Mouse (Mus musculus) heart, adult 8-10 months (tissue): ENCODE results near the gene Cd300ld2. TPM values are rescaled to one million over a fixed set of nuclear protein-coding genes. Genes with fewer than 3 reads are reported as not detected.

Experiments
- total RNA-seq, 4 experiments: library from RNA; stranded (reverse); gene quantifications; 2 replicates each; pipeline ENCODE4 v1.2.4; 2022

Cd300ld2 gene
- total RNA-seq, 4 experiments from 2014 or later, result not detected

Other genes with a start within 250 kb of the Cd300ld2 start
- gene Btbd17, start 220.2 kb downstream of the Cd300ld2 start, total RNA-seq, result not detected
- gene Gpr142, start 217.3 kb downstream of the Cd300ld2 start, total RNA-seq, result not detected
- gene Gprc5c, start 165.0 kb downstream of the Cd300ld2 start, total RNA-seq, result 1 to 10 TPM; 7.3 to 9.6 (median 9.1) TPM
- 1 to 10 TPM in 1 of 4 experiments, under 1 TPM in 3; 0.38 to 1.6 (median 0.86) TPM for gene Cd300a, start 126.2 kb downstream of the Cd300ld2 start, total RNA-seq
- 1 to 10 TPM in 2 of 4 experiments, under 1 TPM in 2; 0.38 to 1.2 (median 0.73) TPM for gene Cd300lb, start 81.8 kb downstream of the Cd300ld2 start, total RNA-seq
- gene Cd300c, start 47.0 kb downstream of the Cd300ld2 start, total RNA-seq, result not detected
- 1 to 10 TPM; 1.2 to 2.0 (median 1.5) TPM for gene Cd300ld, start 26.3 kb downstream of the Cd300ld2 start, total RNA-seq
- 1 to 10 TPM; 1.1 to 1.6 (median 1.3) TPM for gene Cd300c2, start 14.3 kb downstream of the Cd300ld2 start, total RNA-seq
- 1 to 10 TPM in 1 of 4 experiments, not detected in 3; 1.8 TPM for gene Cd300ld4, start 10.8 kb upstream of the Cd300ld2 start, total RNA-seq
- 1 to 10 TPM; 1.6 to 5.8 (median 2.9) TPM for gene Cd300ld5, start 21.6 kb upstream of the Cd300ld2 start, total RNA-seq
- 1 to 10 TPM; 4.6 to 9.1 (median 7.4) TPM for gene Cd300ld3, start 32.2 kb upstream of the Cd300ld2 start, total RNA-seq
- under 1 TPM; 0.25 to 0.40 (median 0.32) TPM for gene Cd300e, start 46.0 kb upstream of the Cd300ld2 start, total RNA-seq
- 1 to 10 TPM in 1 of 4 experiments, under 1 TPM in 3; 0.34 to 1.0 (median 0.63) TPM for gene Rab37, start 75.2 kb upstream of the Cd300ld2 start, total RNA-seq
- under 1 TPM in 3 of 4 experiments, not detected in 1; 0.13 to 0.89 (median 0.22) TPM for gene Cd300lf, start 117.8 kb upstream of the Cd300ld2 start, total RNA-seq
- 1 to 10 TPM; 7.3 to 8.5 (median 8.5) TPM for gene Slc9a3r1, start 147.1 kb upstream of the Cd300ld2 start, total RNA-seq
- 10 to 100 TPM in 1 of 4 experiments, 1 to 10 TPM in 3; 8.7 to 10.9 (median 9.1) TPM for gene Tmem104, start 171.3 kb upstream of the Cd300ld2 start, total RNA-seq
- 10 to 100 TPM; 25.0 to 34.9 (median 25.9) TPM for gene Nat9, start 171.7 kb upstream of the Cd300ld2 start, total RNA-seq